Mouse (Mus musculus): ENCODE data around the gene Clps. TPM values are rescaled to one million over a fixed set of nuclear protein-coding genes. Genes with fewer than 3 reads are reported as not detected.

Clps gene
- total and polyA plus RNA-seq, 3 experiments, result not detected

- H3K79me2 ChIP-seq (ENCODE audit: control insufficient read depth, insufficient read depth, low read length, poor library complexity), result no peaks in the 10 kb centered on the region; the same call in 1 of the 2 replicates
- H3K4me1 ChIP-seq (ENCODE audit: control insufficient read depth in 1 of 2, insufficient read depth in 2 of 2, low read length in 2 of 2), result peaks cover 0 to 25% of the 10 kb centered on the region in 2 experiments; a peak in 3 of 4 replicates
- H3K27me3 ChIP-seq (ENCODE audit: control insufficient read depth in 1 of 2, insufficient read depth in 2 of 2, low read length in 2 of 2), result no peaks in the 10 kb centered on the region
- no peak overlapping the region for H3K27ac ChIP-seq (ENCODE audit: control insufficient read depth, low read depth, low read length)
- H3K4me3 ChIP-seq (ENCODE audit: control insufficient read depth in 1 of 2, insufficient read depth in 1 of 2, low read depth in 2 of 2, low read length in 2 of 2), result no peak overlapping the region
- no peaks in the 10 kb centered on the region for H3K9me3 ChIP-seq (replicated peaks; ENCODE audit: insufficient read depth, low read length)
- peaks cover 0 to 8% of the 10 kb centered on the region in 2 experiments; a peak in 2 of 4 replicates for H3K36me3 ChIP-seq (ENCODE audit: control insufficient read depth in 1 of 2, insufficient read depth in 2 of 2, low read length in 2 of 2)
- TF ChIP-seq KAT2A (conservative IDR thresholded peaks at IDR 0.05; ENCODE audit: low read depth, low read length) (no peak), TBP (IDR thresholded peaks at IDR 0.05; ENCODE audit: low read depth, low read length) (no peak), EP300 (IDR thresholded peaks at IDR 0.05; ENCODE audit: low read depth in 1 of 2, low read length in 2 of 2) (no peak), ZKSCAN1 (IDR thresholded peaks at IDR 0.05; ENCODE audit: low read depth, low read length) (no peak), RAD21 (IDR thresholded peaks at IDR 0.05; ENCODE audit: low read depth, low read length) (no peak), MEF2A (IDR thresholded peaks at IDR 0.05; ENCODE audit: extremely low read depth, insufficient replicate concordance, low read depth, low read length, poor library complexity, severe bottlenecking) (no peak), ELF1 (IDR thresholded peaks at IDR 0.05; ENCODE audit: low read depth, low read length) (no peak), ETS1 (IDR thresholded peaks at IDR 0.05; ENCODE audit: low read depth, low read length) (no peak), HCFC1 (IDR thresholded peaks at IDR 0.05; ENCODE audit: low read depth, low read length) (no peak), MAZ (IDR thresholded peaks at IDR 0.05; ENCODE audit: low read depth, low read length) (no peak), MAX (IDR thresholded peaks at IDR 0.05; ENCODE audit: low read length) (no peak), POLR2A (IDR thresholded peaks at IDR 0.05; ENCODE audit: control insufficient read depth in 1 of 2, insufficient read depth in 1 of 2, low read depth in 1 of 2, low read length in 2 of 2, poor library complexity in 1 of 2) (no peak), POLR2AphosphoS2 (IDR thresholded peaks at IDR 0.05; ENCODE audit: low read length) (no peak), CHD2 (IDR thresholded peaks at IDR 0.05; ENCODE audit: low read length) (no peak), JUND (IDR thresholded peaks at IDR 0.05; ENCODE audit: low read depth, low read length) (no peak), ZC3H11A (IDR thresholded peaks at IDR 0.05; ENCODE audit: low read depth, low read length) (no peak)
- peak; percentile 33 for DNase-seq (ENCODE audit: low read depth, low spot score)
- H3K9ac ChIP-seq (ENCODE audit: control insufficient read depth, low read depth, low read length, poor library complexity, severe bottlenecking), result no peak overlapping the region
Measured at GRCm38 (mm10) chr17:28515431-28516341, 44.9 kb downstream of the Clps start.

DNA sequence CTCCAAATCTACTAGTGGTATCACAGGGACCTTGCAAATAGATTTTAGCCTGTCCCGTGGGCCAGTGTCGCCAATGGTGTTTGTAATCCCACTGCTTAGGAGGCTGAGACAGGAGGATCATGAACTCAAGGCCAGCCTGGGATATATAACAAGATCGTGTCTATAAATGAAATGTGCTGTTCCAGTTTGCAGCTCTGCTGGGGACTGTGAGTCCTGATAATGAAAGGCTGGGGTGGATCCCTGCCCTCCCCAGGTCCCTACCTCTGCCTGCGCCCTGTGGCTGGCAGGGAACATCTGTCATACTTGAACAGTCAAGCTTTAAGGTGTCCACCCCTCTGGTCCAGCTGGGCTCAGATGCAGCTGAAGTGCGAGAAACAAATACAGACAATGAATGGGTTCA lies 46.0 kb downstream of the Clps start:
- Histone ChIP-seq H3K27ac (ENCODE audit: control insufficient read depth, low read depth, low read length) (no peak overlapping the region), H3K27me3 (ENCODE audit: control insufficient read depth in 1 of 2, insufficient read depth in 2 of 2, low read length in 2 of 2) (no peaks in the 10 kb centered on the region), H3K36me3 (ENCODE audit: control insufficient read depth in 1 of 2, insufficient read depth in 2 of 2, low read length in 2 of 2) (peaks cover 0 to 8% of the 10 kb centered on the region in 2 experiments; a peak in 2 of 4 replicates), H3K4me1 (ENCODE audit: control insufficient read depth in 1 of 2, insufficient read depth in 2 of 2, low read length in 2 of 2) (peaks cover 0 to 25% of the 10 kb centered on the region in 2 experiments; a peak in 3 of 4 replicates), H3K9ac (ENCODE audit: control insufficient read depth, low read depth, low read length, poor library complexity, severe bottlenecking) (no peak overlapping the region), H3K79me2 (ENCODE audit: control insufficient read depth, insufficient read depth, low read length, poor library complexity) (no peaks in the 10 kb centered on the region; the same call in 1 of the 2 replicates), H3K9me3 (replicated peaks; ENCODE audit: insufficient read depth, low read length) (no peaks in the 10 kb centered on the region), H3K4me3 (ENCODE audit: control insufficient read depth in 1 of 2, insufficient read depth in 1 of 2, low read depth in 2 of 2, low read length in 2 of 2) (no peak overlapping the region)
- no peak for DNase-seq (ENCODE audit: low read depth, low spot score)
- TF ChIP-seq MYC (IDR thresholded peaks at IDR 0.05; ENCODE audit: low read depth, low read length), result no peak
- TF ChIP-seq POLR2AphosphoS5 (IDR thresholded peaks at IDR 0.05; ENCODE audit: borderline replicate concordance, low read depth, low read length), result no peak
- no peak for TF ChIP-seq SIN3A (IDR thresholded peaks at IDR 0.05; ENCODE audit: low read length)
- no peak for TF ChIP-seq MEF2A (IDR thresholded peaks at IDR 0.05; ENCODE audit: extremely low read depth, insufficient replicate concordance, low read depth, low read length, poor library complexity, severe bottlenecking)
- no peak for TF ChIP-seq TAL1 (IDR thresholded peaks at IDR 0.05; ENCODE audit: low read length)
